Mouse (Mus musculus) erythroblast, embryonic 14.5 days (primary cell): ENCODE data around the gene Fsd1l.

Source experiments
- GATA1 ChIP-seq: IDR thresholded peaks from 2 replicates; pipeline ENCODE4 v1.6.1; 2012; ENCODE audit warnings: low read length, inconsistent platforms, mixed read lengths
- TAL1 ChIP-seq: IDR thresholded peaks from 3 replicates; pipeline ENCODE4 v1.6.1; 2012; ENCODE audit warnings: low read length, inconsistent platforms, mixed read lengths

- TF ChIP-seq GATA1 (no peak), TAL1 (no peak)
Observed at GRCm38 (mm10) chr4:53749831-53750230, 118.6 kb downstream of the Fsd1l start.
